Mouse (Mus musculus): Measurements from ENCODE around the gene Nkx6-2. TPM values are rescaled to one million over a fixed set of nuclear protein-coding genes. Genes with fewer than 3 reads are reported as not detected.

The Nkx6-2 gene
- total and polyA plus RNA-seq, 2 experiments = not detected

DNA sequence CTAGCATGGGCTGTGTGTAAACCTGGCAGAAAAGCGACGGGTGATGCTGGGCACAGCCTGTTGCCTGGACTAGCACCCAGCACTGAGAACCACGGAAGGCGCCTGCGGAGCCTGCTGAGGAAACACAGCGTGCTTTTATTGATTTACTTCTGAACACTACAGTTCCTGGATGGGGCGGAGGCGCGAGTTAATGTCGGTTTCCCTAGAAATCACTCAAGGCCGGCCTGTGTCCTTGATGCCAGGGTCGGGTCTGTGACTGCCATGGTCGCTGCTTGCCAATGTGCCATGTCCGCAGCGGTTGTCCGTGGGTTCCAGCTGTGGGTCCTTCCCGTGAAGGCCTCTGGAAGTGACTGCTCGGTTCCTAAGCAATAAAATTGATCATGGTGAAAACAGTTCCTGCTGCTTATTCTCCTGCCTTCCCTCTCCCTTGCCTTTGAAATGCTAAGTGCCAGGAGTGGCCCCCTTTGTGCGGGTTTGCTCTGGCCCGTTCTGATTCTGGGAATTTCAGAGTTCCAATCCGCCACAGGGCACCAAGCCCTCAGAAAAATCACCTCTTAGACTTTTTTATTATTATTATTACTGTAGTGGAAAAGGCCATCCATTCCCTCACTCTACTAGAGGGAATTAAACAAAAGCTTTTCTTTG, 3.2 kb downstream of the Nkx6-2 start:
- Histone ChIP-seq H3K4me1 (ENCODE audit: control insufficient read depth, insufficient read depth, low read length) (no peaks in the 10 kb centered on the region; the same call in 1 of the 2 replicates), H3K36me3 (ENCODE audit: control insufficient read depth, insufficient read depth, low read length) (peaks cover 2% of the 10 kb centered on the region; the same call in 1 of the 2 replicates), H3K27me3 (ENCODE audit: control insufficient read depth, insufficient read depth, low read length) (peaks cover 23% of the 10 kb centered on the region), H3K79me2 (ENCODE audit: control insufficient read depth, insufficient read depth, low read length) (no peaks in the 10 kb centered on the region), H3K27ac (replicated peaks; ENCODE audit: insufficient read depth, low read depth, low read length) (no peak overlapping the region), H3K9ac (ENCODE audit: low read depth, low read length) (no peak overlapping the region), H3K4me3 (ENCODE audit: insufficient read depth, low read depth, low read length) (no peak overlapping the region)
- DNase-seq (ENCODE audit: extremely low read depth, low read depth, low spot score) = no peak
- 90% methylated on average over 21 of the region's 21 CpGs for WGBS
- no peak for TF ChIP-seq CTCF (IDR thresholded peaks at IDR 0.05; ENCODE audit: low read depth, low read length)
- no peak for TF ChIP-seq POLR2A (IDR thresholded peaks at IDR 0.05; ENCODE audit: extremely low read depth, insufficient read depth, low read length)

DNA sequence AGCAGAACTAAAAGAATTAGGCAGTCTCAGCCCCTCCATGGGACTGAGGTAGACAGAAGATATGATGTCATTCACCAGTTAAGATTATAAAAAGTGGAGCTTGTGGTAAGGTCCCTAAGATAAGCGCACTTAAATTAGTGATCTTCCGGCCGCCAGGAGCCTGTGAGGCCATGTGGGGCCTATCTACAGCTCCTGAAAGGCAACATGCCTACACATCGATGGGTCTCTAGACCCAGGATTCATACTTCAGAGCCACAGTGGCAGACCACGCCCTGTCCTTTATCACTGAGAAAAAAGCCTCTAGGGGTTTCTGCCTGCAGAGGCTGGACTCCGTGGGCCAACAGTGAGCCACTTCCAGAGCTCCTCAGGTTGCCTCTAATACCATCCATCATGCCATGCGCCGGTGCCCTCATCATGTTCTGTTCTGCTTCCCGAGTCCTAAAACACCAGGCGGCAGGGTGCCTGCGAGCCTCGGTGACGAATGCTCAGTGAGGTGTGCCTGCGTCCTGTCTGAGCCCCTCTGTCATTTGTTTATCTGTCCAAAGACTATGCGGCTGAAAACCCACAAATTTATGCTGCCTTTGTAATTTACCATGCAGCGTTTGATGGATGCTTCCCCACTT, 6.4 kb downstream of the Nkx6-2 start:
- H3K27ac ChIP-seq (replicated peaks; ENCODE audit: insufficient read depth, low read depth, low read length) = no peak overlapping the region
- H3K27me3 ChIP-seq (ENCODE audit: control insufficient read depth, insufficient read depth, low read length) = peaks cover 5% of the 10 kb centered on the region; the same call in 1 of the 2 replicates
- H3K79me2 ChIP-seq (ENCODE audit: control insufficient read depth, insufficient read depth, low read length) = no peaks in the 10 kb centered on the region
- DNase-seq (ENCODE audit: extremely low read depth, low read depth, low spot score) = no peak
- no peaks in the 10 kb centered on the region; the same call in 1 of the 2 replicates for H3K4me1 ChIP-seq (ENCODE audit: control insufficient read depth, insufficient read depth, low read length)
- 92% methylated on average over 16 of the region's 16 CpGs for whole genome bisulfite sequencing
- TF ChIP-seq POLR2A (IDR thresholded peaks at IDR 0.05; ENCODE audit: extremely low read depth, insufficient read depth, low read length) (no peak), CTCF (IDR thresholded peaks at IDR 0.05; ENCODE audit: low read depth, low read length) (no peak)
- no peak overlapping the region for H3K4me3 ChIP-seq (ENCODE audit: insufficient read depth, low read depth, low read length)
- H3K9ac ChIP-seq (ENCODE audit: low read depth, low read length) = no peak overlapping the region
- peaks cover 2% of the 10 kb centered on the region; the same call in 1 of the 2 replicates for H3K36me3 ChIP-seq (ENCODE audit: control insufficient read depth, insufficient read depth, low read length)

DNA sequence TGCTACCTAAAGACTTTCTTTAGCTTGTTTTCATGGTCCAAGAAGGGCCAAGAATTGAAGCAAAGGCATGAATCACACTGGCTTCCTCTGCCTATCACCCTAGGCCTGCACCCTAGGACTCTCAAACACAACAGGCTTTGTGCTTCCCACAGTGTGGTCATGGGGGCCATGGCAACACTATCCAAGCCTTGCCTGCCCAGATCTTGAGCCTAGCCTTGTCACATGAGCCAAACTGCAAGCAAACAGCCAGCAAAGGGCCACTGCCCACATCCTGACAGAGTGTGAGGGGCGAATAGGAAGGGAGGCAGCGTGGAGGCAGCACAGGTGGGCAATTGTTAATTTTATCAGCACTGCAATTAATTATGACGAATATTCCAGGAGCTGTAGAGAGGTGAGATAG, 9.9 kb downstream of the Nkx6-2 start:
- TF ChIP-seq POLR2A (IDR thresholded peaks at IDR 0.05; ENCODE audit: extremely low read depth, insufficient read depth, low read length) = no peak
- TF ChIP-seq CTCF (IDR thresholded peaks at IDR 0.05; ENCODE audit: low read depth, low read length) = no peak
- Histone ChIP-seq H3K36me3 (ENCODE audit: control insufficient read depth, insufficient read depth, low read length) (peaks cover 2% of the 10 kb centered on the region; the same call in 1 of the 2 replicates), H3K9ac (ENCODE audit: low read depth, low read length) (no peak overlapping the region), H3K4me1 (ENCODE audit: control insufficient read depth, insufficient read depth, low read length) (no peaks in the 10 kb centered on the region), H3K4me3 (ENCODE audit: insufficient read depth, low read depth, low read length) (no peak overlapping the region), H3K79me2 (ENCODE audit: control insufficient read depth, insufficient read depth, low read length) (no peaks in the 10 kb centered on the region), H3K27me3 (ENCODE audit: control insufficient read depth, insufficient read depth, low read length) (no peaks in the 10 kb centered on the region), H3K27ac (replicated peaks; ENCODE audit: insufficient read depth, low read depth, low read length) (no peak overlapping the region)
- DNase-seq (ENCODE audit: extremely low read depth, low read depth, low spot score) = no peak
- 92% methylated on average over 3 of the region's 3 CpGs for WGBS

DNA sequence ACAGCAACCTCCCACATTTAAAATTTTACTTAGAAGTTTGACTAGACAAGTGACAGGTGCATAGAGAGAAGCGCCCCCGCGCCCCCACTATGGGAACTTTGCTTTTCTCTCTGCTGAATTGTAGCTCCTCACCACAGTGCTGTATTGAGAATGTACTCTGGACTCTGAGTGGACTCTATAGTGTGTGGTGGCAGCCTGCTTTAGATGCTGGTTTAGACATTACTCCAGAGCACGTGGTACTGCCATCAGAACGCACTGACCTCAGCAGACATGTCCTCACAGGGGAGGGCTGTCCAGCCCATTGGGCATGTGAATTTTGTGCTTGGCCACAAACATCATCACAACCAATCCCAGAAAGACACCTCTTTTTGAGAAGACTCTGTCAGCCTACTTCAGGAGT, 11.8 kb downstream of the Nkx6-2 start:
- Histone ChIP-seq H3K4me3 (ENCODE audit: insufficient read depth, low read depth, low read length) (no peak overlapping the region), H3K4me1 (ENCODE audit: control insufficient read depth, insufficient read depth, low read length) (no peaks in the 10 kb centered on the region), H3K36me3 (ENCODE audit: control insufficient read depth, insufficient read depth, low read length) (peaks cover 2% of the 10 kb centered on the region; the same call in 1 of the 2 replicates), H3K27me3 (ENCODE audit: control insufficient read depth, insufficient read depth, low read length) (no peaks in the 10 kb centered on the region), H3K27ac (replicated peaks; ENCODE audit: insufficient read depth, low read depth, low read length) (no peak overlapping the region), H3K9ac (ENCODE audit: low read depth, low read length) (no peak overlapping the region), H3K79me2 (ENCODE audit: control insufficient read depth, insufficient read depth, low read length) (no peaks in the 10 kb centered on the region)
- TF ChIP-seq CTCF (IDR thresholded peaks at IDR 0.05; ENCODE audit: low read depth, low read length) = no peak
- TF ChIP-seq POLR2A (IDR thresholded peaks at IDR 0.05; ENCODE audit: extremely low read depth, insufficient read depth, low read length) = no peak
- no peak for DNase-seq (ENCODE audit: extremely low read depth, low read depth, low spot score)
- over 99% methylated on average over 5 of the region's 5 CpGs for WGBS

DNA sequence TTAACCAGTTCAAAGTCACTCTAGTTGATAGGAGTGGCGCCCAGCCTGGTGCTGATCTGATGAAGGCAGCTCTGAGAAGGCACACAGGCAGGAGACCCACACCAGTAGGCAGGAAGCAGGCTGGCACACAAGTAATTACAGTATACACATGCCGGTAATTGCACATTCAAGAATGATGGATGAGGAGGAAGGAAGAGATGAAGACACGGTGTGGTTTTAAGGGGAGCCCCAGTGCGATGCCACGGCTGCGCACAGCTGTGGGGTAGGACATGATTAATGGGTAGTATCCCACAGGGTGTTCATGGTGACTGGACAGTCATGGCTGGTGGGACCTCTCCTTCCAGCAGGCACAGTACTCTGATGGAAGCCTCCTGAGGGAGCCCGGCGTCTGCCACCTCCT, 16.1 kb downstream of the Nkx6-2 start:
- DNase-seq (ENCODE audit: extremely low read depth, low read depth, low spot score) = no peak
- Histone ChIP-seq H3K36me3 (ENCODE audit: control insufficient read depth, insufficient read depth, low read length) (no peaks in the 10 kb centered on the region; the same call in 1 of the 2 replicates), H3K79me2 (ENCODE audit: control insufficient read depth, insufficient read depth, low read length) (no peaks in the 10 kb centered on the region), H3K4me1 (ENCODE audit: control insufficient read depth, insufficient read depth, low read length) (no peaks in the 10 kb centered on the region), H3K9ac (ENCODE audit: low read depth, low read length) (no peak overlapping the region), H3K27ac (replicated peaks; ENCODE audit: insufficient read depth, low read depth, low read length) (no peak overlapping the region), H3K27me3 (ENCODE audit: control insufficient read depth, insufficient read depth, low read length) (no peaks in the 10 kb centered on the region), H3K4me3 (ENCODE audit: insufficient read depth, low read depth, low read length) (no peak overlapping the region)
- WGBS = 88% methylated on average over 8 of the region's 8 CpGs
- no peak for TF ChIP-seq CTCF (IDR thresholded peaks at IDR 0.05; ENCODE audit: low read depth, low read length)
- no peak for TF ChIP-seq POLR2A (IDR thresholded peaks at IDR 0.05; ENCODE audit: extremely low read depth, insufficient read depth, low read length)

DNA sequence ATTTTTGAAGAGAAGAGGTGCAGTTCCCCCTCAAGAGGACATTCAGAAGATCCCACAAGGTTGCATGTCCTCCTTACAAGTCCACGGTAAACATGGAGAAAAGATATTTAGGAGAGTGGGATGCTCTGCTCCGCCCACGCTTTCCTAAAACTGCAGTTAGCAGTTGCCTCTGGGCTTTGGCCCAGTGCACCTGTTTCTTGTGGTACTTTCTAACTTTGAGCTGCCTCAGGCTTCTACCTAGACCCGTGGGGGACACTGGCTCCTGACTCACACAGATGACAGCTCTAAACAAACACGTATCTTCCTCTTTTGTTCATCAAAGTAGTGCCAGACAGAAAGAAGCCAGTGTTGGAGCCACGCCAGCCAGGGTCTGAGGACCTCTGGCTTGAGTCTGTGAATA, 16.6 kb downstream of the Nkx6-2 start:
- WGBS = 87% methylated on average over 6 of the region's 6 CpGs
- DNase-seq (ENCODE audit: extremely low read depth, low read depth, low spot score) = no peak

More for the DNA sequence above, 16.6 kb downstream of the Nkx6-2 start:
- Histone ChIP-seq H3K4me3 (ENCODE audit: insufficient read depth, low read depth, low read length) (no peak overlapping the region), H3K36me3 (ENCODE audit: control insufficient read depth, insufficient read depth, low read length) (no peaks in the 10 kb centered on the region; the same call in 1 of the 2 replicates), H3K27me3 (ENCODE audit: control insufficient read depth, insufficient read depth, low read length) (no peaks in the 10 kb centered on the region), H3K27ac (replicated peaks; ENCODE audit: insufficient read depth, low read depth, low read length) (no peak overlapping the region), H3K9ac (ENCODE audit: low read depth, low read length) (no peak overlapping the region), H3K79me2 (ENCODE audit: control insufficient read depth, insufficient read depth, low read length) (no peaks in the 10 kb centered on the region), H3K4me1 (ENCODE audit: control insufficient read depth, insufficient read depth, low read length) (no peaks in the 10 kb centered on the region)
- TF ChIP-seq POLR2A (IDR thresholded peaks at IDR 0.05; ENCODE audit: extremely low read depth, insufficient read depth, low read length) = no peak

Data from liver, adult 2 months (tissue).